In genomic region chr17:30790816-30791215, GRCm38 (mm10) we compare ENCODE assay signal across 16 mouse cellular contexts.
"Had no signal": no experiment of that assay in that cellular context is flagged by ENCODE, and none has a peak within 500 bp of the region (broad histone marks: within the 10 kb centered on the region; RNA-seq: fewer than 3 reads in every experiment).

No protein-coding gene starts in this region.

- H3K36me3 ChIP-seq: neural tube, embryonic 12.5 days; neural tube, embryonic 13.5 days; neural tube, embryonic 15.5 days; stomach, embryonic 15.5 days had no signal

- H3K4me1 ChIP-seq: neural tube, embryonic 12.5 days; neural tube, embryonic 13.5 days; neural tube, embryonic 15.5 days; stomach, embryonic 15.5 days had no signal

- DNase-seq: retina, postnatal 1 day; right cerebral cortex, adult 18-20 months; right cerebral cortex, postnatal 14 days; right cerebral cortex, postnatal 25 days; right cerebral cortex, postnatal 4 days; thymus, adult 18-20 months; thymus, adult 2 months; thymus, postnatal 14 days; thymus, postnatal 25 days; thymus, postnatal 36 days; thymus, postnatal 4 days had no signal

- H3K4me3 ChIP-seq: neural tube, embryonic 12.5 days; neural tube, embryonic 13.5 days; neural tube, embryonic 15.5 days; stomach, embryonic 15.5 days had no signal

- H3K27ac ChIP-seq: neural tube, embryonic 12.5 days; neural tube, embryonic 13.5 days; neural tube, embryonic 15.5 days; stomach, embryonic 15.5 days; stomach, postnatal 0 days had no signal

- H3K27me3 ChIP-seq: neural tube, embryonic 12.5 days; neural tube, embryonic 13.5 days; neural tube, embryonic 15.5 days; stomach, embryonic 15.5 days had no signal

- H3K9me3 ChIP-seq: neural tube, embryonic 12.5 days; neural tube, embryonic 13.5 days; neural tube, embryonic 15.5 days; stomach, embryonic 15.5 days had no signal

- H3K9ac ChIP-seq: neural tube, embryonic 12.5 days; neural tube, embryonic 13.5 days; neural tube, embryonic 15.5 days; stomach, embryonic 15.5 days had no signal

- H3K4me2 ChIP-seq: neural tube, embryonic 12.5 days; neural tube, embryonic 13.5 days; neural tube, embryonic 15.5 days; stomach, embryonic 15.5 days had no signal
